Mouse (Mus musculus) monocyte, adult 2 months (primary cell): ENCODE measurements around the gene Kcnmb3.

ENCODE experiments used
- DNase-seq, 2 experiments: peaks; one replicate each; pipeline ENCODE4 v3.0.0; 2022; ENCODE audit warnings: low spot score in 2 of 2, low read depth in 1 of 2

Gene Kcnmb3

GRCm38 (mm10) chr3:32492097-32493090 lies at the start of gene Kcnmb3:
Kcnmb3 (minus strand) TSS chr3:32492231.
- no peak for DNase-seq

- no peak for DNase-seq
Observed at GRCm38 (mm10) chr3:32538091-32538490, 46.1 kb upstream of the Kcnmb3 start.

- DNase-seq = no peak
Observed at GRCm38 (mm10) chr3:32537556-32537955, 45.5 kb upstream of the Kcnmb3 start.

- DNase-seq = no peak
Observed at GRCm38 (mm10) chr3:32535692-32536091, 43.7 kb upstream of the Kcnmb3 start.

- no peak for DNase-seq
Observed at GRCm38 (mm10) chr3:32530041-32530440, 38.0 kb upstream of the Kcnmb3 start.

- DNase-seq = peak; percentile 71 to 84
Observed at GRCm38 (mm10) chr3:32529303-32529898, 37.4 kb upstream of the Kcnmb3 start, which contains the start of gene Mfn1. Mfn1 (plus strand) TSS chr3:32529465.

- DNase-seq = no peak
Observed at GRCm38 (mm10) chr3:32527181-32527580, 35.1 kb upstream of the Kcnmb3 start.

- DNase-seq = no peak
Observed at GRCm38 (mm10) chr3:32513528-32513927, 21.5 kb upstream of the Kcnmb3 start.

- no peak for DNase-seq
Observed at GRCm38 (mm10) chr3:32512686-32513284, 20.8 kb upstream of the Kcnmb3 start.

GRCm38 (mm10) chr3:32511191-32511550 lies 19.1 kb upstream of the Kcnmb3 start:
- no peak for DNase-seq

GRCm38 (mm10) chr3:32510375-32511190 lies 18.6 kb upstream of the Kcnmb3 start:
- peak; percentile 95 to 96 for DNase-seq

GRCm38 (mm10) chr3:32509496-32510374 lies 17.7 kb upstream of the Kcnmb3 start, which contains the start of gene Zfp639:
Zfp639 (plus strand) TSS chr3:32510259.
- DNase-seq = no peak

GRCm38 (mm10) chr3:32508666-32509324 lies 16.8 kb upstream of the Kcnmb3 start:
- peak; percentile 12 to 37 for DNase-seq

- no peak for DNase-seq
Observed at GRCm38 (mm10) chr3:32506366-32507225, 14.6 kb upstream of the Kcnmb3 start.

GRCm38 (mm10) chr3:32505841-32506240 lies 13.8 kb upstream of the Kcnmb3 start:
- DNase-seq = no peak

GRCm38 (mm10) chr3:32500346-32500745 lies 8.3 kb upstream of the Kcnmb3 start:
- no peak for DNase-seq

- DNase-seq = no peak
Observed at GRCm38 (mm10) chr3:32496711-32497070, 4.7 kb upstream of the Kcnmb3 start.

GRCm38 (mm10) chr3:32495856-32496710 lies 4.1 kb upstream of the Kcnmb3 start:
- DNase-seq = no peak
